Comparison of ENCODE assay signal across 8 mouse cellular contexts in genomic region chrX:8193419-8193723, GRCm38 (mm10). TPM values are rescaled to one million over a fixed set of nuclear protein-coding genes. Genes with fewer than 3 reads are reported as not detected.
DNase-seq lines count a peak whose midpoint lies in the region; ATAC-seq and TF ChIP-seq lines count a peak whose summit lies in the region.

Gene Ebp, minus strand, starts transcription at chrX:8193512.

- H3K27ac ChIP-seq in testis, adult 2 months (ENCODE audit: control insufficient read depth, insufficient read depth, low read depth, low read length) = peak within 1 kb of the TSS; percentile 77
- H3K27ac ChIP-seq in cortical plate, adult 2 months (ENCODE audit: insufficient read depth, low read length) = peak within 1 kb of the TSS; percentile 63
- peak within 1 kb of the TSS; percentile 87 for H3K27ac ChIP-seq in heart, embryonic 10.5 days
- peak within 1 kb of the TSS; percentile 84 for H3K27ac ChIP-seq in liver, embryonic 13.5 days

- no peaks in the 10 kb centered on the region for H3K27me3 ChIP-seq in testis, adult 2 months (ENCODE audit: control insufficient read depth, insufficient read depth, low read length)
- no peaks in the 10 kb centered on the region for H3K27me3 ChIP-seq in heart, embryonic 10.5 days (ENCODE audit: insufficient read depth, poor library complexity, severe bottlenecking)
- no peaks in the 10 kb centered on the region for H3K27me3 ChIP-seq in liver, embryonic 13.5 days

- H3K9ac ChIP-seq in liver, embryonic 13.5 days = peak within 1 kb of the TSS; percentile 82

- no peak for ATAC-seq in liver, embryonic 13.5 days (ENCODE audit: low read depth)

- peaks cover 2% of the 10 kb centered on the region for H3K4me1 ChIP-seq in testis, adult 2 months (ENCODE audit: control insufficient read depth, insufficient read depth, low read length)
- no peaks in the 10 kb centered on the region for H3K4me1 ChIP-seq in cortical plate, adult 2 months (ENCODE audit: control insufficient read depth, insufficient read depth, low read length)
- no peaks in the 10 kb centered on the region for H3K4me1 ChIP-seq in heart, embryonic 10.5 days
- peaks cover 16% of the 10 kb centered on the region for H3K4me1 ChIP-seq in liver, embryonic 13.5 days (replicated peaks)

- no peak for TF ChIP-seq CTCF in testis, adult 2 months (IDR thresholded peaks at IDR 0.05; ENCODE audit: control insufficient read depth, insufficient read depth, insufficient replicate concordance, low read depth, low read length)
- no peak for TF ChIP-seq CTCF in cortical plate, adult 2 months (IDR thresholded peaks at IDR 0.05; ENCODE audit: extremely low read depth, insufficient read depth, low read length)

- H3K9me3 ChIP-seq in heart, embryonic 10.5 days = no peaks in the 10 kb centered on the region
- H3K9me3 ChIP-seq in liver, embryonic 13.5 days (replicated peaks) = no peaks in the 10 kb centered on the region

- H3K36me3 ChIP-seq in testis, adult 2 months (ENCODE audit: control insufficient read depth, insufficient read depth, low read length) = no peaks in the 10 kb centered on the region
- H3K36me3 ChIP-seq in heart, embryonic 10.5 days = no peaks in the 10 kb centered on the region
- peaks cover 4% of the 10 kb centered on the region; the same call in 1 of the 2 replicates for H3K36me3 ChIP-seq in liver, embryonic 13.5 days

- TF ChIP-seq POLR2A in testis, adult 2 months (IDR thresholded peaks at IDR 0.05; ENCODE audit: control insufficient read depth, low read depth, low read length) = no peak
- TF ChIP-seq POLR2A in cortical plate, adult 2 months (IDR thresholded peaks at IDR 0.05; ENCODE audit: extremely low read depth, insufficient read depth, low read length) = no peak

- DNase-seq in testis, postnatal 14 days (ENCODE audit: low spot score) = no peak
- no peak for DNase-seq in heart, embryonic 10.5 days (ENCODE audit: low spot score)
- DNase-seq in layer of hippocampus, adult 11-12 months (ENCODE audit: low spot score) = peak; percentile 61
- no peak for DNase-seq in liver, embryonic 13.5 days
- DNase-seq in retina, embryonic 14.5 days (ENCODE audit: low spot score) = peak; percentile 7
- no peak for DNase-seq in MN1 (ENCODE audit: low spot score)

- peak within 1 kb of the TSS; percentile 79 for H3K4me2 ChIP-seq in liver, embryonic 13.5 days

- 18% methylated on average over 10 of the region's 10 CpGs for WGBS in heart, embryonic 10.5 days
- WGBS in liver, embryonic 13.5 days (ENCODE audit: insufficient replicate concordance) = 21% methylated on average over 10 of the region's 10 CpGs

- H3K4me3 ChIP-seq in testis, adult 2 months (ENCODE audit: control insufficient read depth, low read depth, low read length) = peak within 1 kb of the TSS; percentile 90
- peak within 1 kb of the TSS; percentile 59 for H3K4me3 ChIP-seq in cortical plate, adult 2 months (ENCODE audit: insufficient read depth, low read length)
- H3K4me3 ChIP-seq in heart, embryonic 10.5 days = peak within 1 kb of the TSS; percentile 66
- peak within 1 kb of the TSS; percentile 73 for H3K4me3 ChIP-seq in liver, embryonic 13.5 days (replicated peaks)

RNA-seq across cellular contexts. Expression of gene Ebp, which starts in this region (rescaled TPM):
- polyA plus RNA-seq in testis, adult 2 months (2012; rRNA removed) = 15.2 and 20.9 TPM in 2 replicates
- polyA plus RNA-seq in cortical plate, adult 2 months (2012; rRNA removed) = 26.0 and 30.8 TPM in 2 replicates
- 29.6 and 30.1 TPM in 2 replicates for polyA plus RNA-seq in heart, embryonic 10.5 days (2016; fragmentation: Nextera tagmentation; extraction: Ambion mirVana)
- polyA plus RNA-seq in liver, embryonic 13.5 days (2015; fragmentation: Nextera tagmentation; extraction: Ambion mirVana) = 61.8 and 64.4 TPM in 2 replicates

Comparison
In these comparisons a context has a peak if more than half of its experiments do, and no peak if none do; other contexts are left out.
1. DNase-seq: peak in layer of hippocampus, adult 11-12 months (single experiment) and retina, embryonic 14.5 days (single experiment); none in testis, postnatal 14 days (single experiment), heart, embryonic 10.5 days (single experiment), liver, embryonic 13.5 days (single experiment) and MN1 (single experiment).
2. Peak in every context shown above with its lines, with median percentiles within 50 percentile points of each other: H3K27ac ChIP-seq and H3K4me3 ChIP-seq.